Mouse (Mus musculus): ENCODE results near the gene Asb6. TPM values are rescaled to one million over a fixed set of nuclear protein-coding genes. Genes with fewer than 3 reads are reported as not detected.

The Asb6 gene
- polyA plus RNA-seq, 1 experiment from 2014 or later, result 37.8 TPM

GRCm38 (mm10) chr2:30859782-30860181 is 29.6 kb upstream of the Asb6 start:
- no peaks in the 10 kb centered on the region for H3K36me3 ChIP-seq
- H3K27me3 ChIP-seq, result no peaks in the 10 kb centered on the region
- WGBS, result 67% methylated on average over 5 of the region's 5 CpGs
- H3K9me3 ChIP-seq (replicated peaks), result no peaks in the 10 kb centered on the region
- no peak overlapping the region for H3K4me3 ChIP-seq (replicated peaks)
- peak overlapping the region; percentile 55 for H3K27ac ChIP-seq (replicated peaks)
- no peak for ATAC-seq (ENCODE audit: insufficient number of reproducible peaks, low FRiP score, low TSS enrichment, low read depth)
- no peak overlapping the region for H3K4me2 ChIP-seq (replicated peaks)
- H3K9ac ChIP-seq, result no peak overlapping the region
- peaks cover 88% of the 10 kb centered on the region for H3K4me1 ChIP-seq

- H3K9ac ChIP-seq, result no peak overlapping the region
- no peaks in the 10 kb centered on the region for H3K9me3 ChIP-seq (replicated peaks)
- WGBS, result 53% methylated on average over 6 of the region's 6 CpGs
- no peak for ATAC-seq (ENCODE audit: insufficient number of reproducible peaks, low FRiP score, low TSS enrichment, low read depth)
- no peaks in the 10 kb centered on the region for H3K36me3 ChIP-seq
- no peak overlapping the region for H3K4me3 ChIP-seq (replicated peaks)
- H3K4me2 ChIP-seq (replicated peaks), result no peak overlapping the region
- H3K27ac ChIP-seq (replicated peaks), result no peak overlapping the region
- H3K4me1 ChIP-seq, result peaks cover 88% of the 10 kb centered on the region
- no peaks in the 10 kb centered on the region for H3K27me3 ChIP-seq
These were observed 26.9 kb upstream of the Asb6 start for GRCm38 (mm10) chr2:30857076-30857475.

DNA sequence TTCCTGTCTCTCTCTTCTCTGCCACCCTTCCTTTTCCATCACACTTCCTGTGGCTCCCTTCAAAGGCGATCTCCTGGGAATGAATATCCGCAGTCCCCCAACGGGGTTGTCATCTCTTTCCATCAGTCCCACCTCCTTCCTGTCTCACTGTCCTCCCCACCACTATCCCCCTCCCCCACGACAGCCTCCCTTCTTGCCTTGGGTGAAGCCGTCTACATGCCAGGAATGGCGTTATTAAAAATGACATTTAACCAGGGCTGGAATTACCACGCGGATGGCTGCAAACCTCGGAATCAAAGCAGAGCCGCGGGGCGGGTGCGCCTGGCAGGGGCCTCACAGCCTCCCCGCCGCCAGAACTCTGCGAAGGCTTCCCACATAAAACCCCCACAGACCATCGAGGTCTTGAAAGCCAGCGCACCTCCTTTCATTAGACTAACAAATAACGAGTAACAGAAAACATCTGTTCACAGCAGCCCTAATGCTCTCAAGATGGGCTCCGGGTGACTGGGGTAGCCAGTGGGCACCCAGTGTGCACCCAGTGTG is 22.7 kb upstream of the Asb6 start:
- peak overlapping the region; percentile 87 for H3K27ac ChIP-seq (replicated peaks)
- no peaks in the 10 kb centered on the region for H3K27me3 ChIP-seq
- H3K4me3 ChIP-seq (replicated peaks), result no peak overlapping the region
- ATAC-seq (ENCODE audit: insufficient number of reproducible peaks, low FRiP score, low TSS enrichment, low read depth), result peak; percentile 51; the same call in 1 of the 2 replicates
- H3K36me3 ChIP-seq, result no peaks in the 10 kb centered on the region
- peaks cover 88% of the 10 kb centered on the region for H3K4me1 ChIP-seq
- H3K9ac ChIP-seq, result no peak overlapping the region
- H3K4me2 ChIP-seq (replicated peaks), result peak overlapping the region; percentile 25; the same call in 1 of the 2 replicates
- H3K9me3 ChIP-seq (replicated peaks), result no peaks in the 10 kb centered on the region
- WGBS, result 10% methylated on average over 20 of the region's 20 CpGs

DNA sequence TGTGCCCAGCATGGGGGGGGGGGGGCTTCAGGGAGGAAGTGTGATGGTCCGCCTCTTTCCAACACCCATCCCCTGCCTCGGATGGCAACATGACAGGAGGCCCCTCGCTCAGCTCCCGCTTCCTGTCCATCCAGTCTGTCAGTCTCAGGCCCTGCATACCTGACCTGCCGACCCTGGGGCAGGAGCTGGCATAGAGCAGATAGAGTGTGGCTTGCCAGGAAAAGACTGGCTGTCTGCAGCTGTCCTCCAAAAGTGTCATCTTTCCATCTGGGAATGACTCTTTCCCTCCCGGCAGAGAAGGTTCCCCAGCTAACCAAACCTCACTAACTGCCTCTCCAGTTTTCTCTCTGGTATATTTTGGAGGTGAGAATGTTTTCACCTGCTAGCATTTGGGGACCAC is 20.4 kb upstream of the Asb6 start:
- Histone ChIP-seq H3K4me1 (peaks cover 86% of the 10 kb centered on the region), H3K27ac (replicated peaks) (peak overlapping the region; percentile 87), H3K4me3 (replicated peaks) (no peak overlapping the region), H3K27me3 (0 out of 2 replicates have a peak, but pooled peaks cover 2% of the 10 kb centered on the region), H3K9ac (no peak overlapping the region), H3K36me3 (no peaks in the 10 kb centered on the region), H3K4me2 (replicated peaks) (0 out of 2 replicates have a peak overlapping the region, but pooled peaks have one; percentile 3), H3K9me3 (replicated peaks) (no peaks in the 10 kb centered on the region)
- 30% methylated on average over 6 of the region's 6 CpGs for WGBS
- ATAC-seq (ENCODE audit: insufficient number of reproducible peaks, low FRiP score, low TSS enrichment, low read depth), result no peak

- Histone ChIP-seq H3K4me1 (peaks cover 74% of the 10 kb centered on the region), H3K9ac (no peak overlapping the region), H3K9me3 (replicated peaks) (no peaks in the 10 kb centered on the region), H3K27me3 (0 out of 2 replicates have a peak, but pooled peaks cover 2% of the 10 kb centered on the region), H3K4me2 (replicated peaks) (peak overlapping the region; percentile 72; the same call in 1 of the 2 replicates), H3K4me3 (replicated peaks) (no peak overlapping the region), H3K36me3 (no peaks in the 10 kb centered on the region), H3K27ac (replicated peaks) (peak overlapping the region; percentile 55; the same call in 1 of the 2 replicates)
- 24% methylated on average over 8 of the region's 8 CpGs for WGBS
- no peak for ATAC-seq (ENCODE audit: insufficient number of reproducible peaks, low FRiP score, low TSS enrichment, low read depth)
These were observed 18.1 kb upstream of the Asb6 start for GRCm38 (mm10) chr2:30848184-30848583.

DNA sequence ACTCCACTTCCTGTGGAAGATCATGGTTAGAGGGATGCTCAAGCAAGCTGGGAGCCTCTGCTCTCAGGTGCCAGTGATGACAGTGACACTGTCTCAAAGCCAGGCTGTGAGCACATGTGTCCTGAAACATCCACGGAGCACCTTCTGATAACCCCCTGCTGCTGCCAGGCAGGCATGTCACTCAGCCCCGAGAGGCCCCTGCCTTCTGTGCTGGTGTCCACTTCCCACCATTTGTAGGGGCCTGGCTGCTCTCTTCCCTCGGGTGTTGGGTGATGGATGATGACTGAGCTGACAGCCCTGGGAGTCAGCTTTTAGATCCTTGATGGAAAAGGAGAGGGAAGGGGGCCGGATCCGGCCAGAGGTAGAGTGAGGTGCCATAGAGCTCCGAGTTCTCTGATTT is 16.6 kb upstream of the Asb6 start:
- peak overlapping the region; percentile 54; the same call in 1 of the 2 replicates for H3K9ac ChIP-seq
- H3K9me3 ChIP-seq (replicated peaks), result no peaks in the 10 kb centered on the region
- peak overlapping the region; percentile 55; the same call in 1 of the 2 replicates for H3K27ac ChIP-seq (replicated peaks)
- 0 out of 2 replicates have a peak, but pooled peaks cover 2% of the 10 kb centered on the region for H3K27me3 ChIP-seq
- H3K36me3 ChIP-seq, result no peaks in the 10 kb centered on the region
- H3K4me1 ChIP-seq, result peaks cover 67% of the 10 kb centered on the region
- ATAC-seq (ENCODE audit: insufficient number of reproducible peaks, low FRiP score, low TSS enrichment, low read depth), result no peak
- 13% methylated on average over 6 of the region's 6 CpGs for WGBS
- H3K4me2 ChIP-seq (replicated peaks), result peak overlapping the region; percentile 72
- H3K4me3 ChIP-seq (replicated peaks), result peak overlapping the region; percentile 56

GRCm38 (mm10) chr2:30846236-30846635 is 16.1 kb upstream of the Asb6 start:
- no peak for ATAC-seq (ENCODE audit: insufficient number of reproducible peaks, low FRiP score, low TSS enrichment, low read depth)
- no peaks in the 10 kb centered on the region for H3K36me3 ChIP-seq
- H3K27ac ChIP-seq (replicated peaks), result peak overlapping the region; percentile 77
- peak overlapping the region; percentile 56 for H3K4me3 ChIP-seq (replicated peaks)
- H3K4me1 ChIP-seq, result peaks cover 62% of the 10 kb centered on the region
- 0 out of 2 replicates have a peak, but pooled peaks cover 2% of the 10 kb centered on the region for H3K27me3 ChIP-seq
- WGBS, result 34% methylated on average over 8 of the region's 8 CpGs
- H3K4me2 ChIP-seq (replicated peaks), result peak overlapping the region; percentile 72
- H3K9ac ChIP-seq, result peak overlapping the region; percentile 54
- no peaks in the 10 kb centered on the region for H3K9me3 ChIP-seq (replicated peaks)

DNA sequence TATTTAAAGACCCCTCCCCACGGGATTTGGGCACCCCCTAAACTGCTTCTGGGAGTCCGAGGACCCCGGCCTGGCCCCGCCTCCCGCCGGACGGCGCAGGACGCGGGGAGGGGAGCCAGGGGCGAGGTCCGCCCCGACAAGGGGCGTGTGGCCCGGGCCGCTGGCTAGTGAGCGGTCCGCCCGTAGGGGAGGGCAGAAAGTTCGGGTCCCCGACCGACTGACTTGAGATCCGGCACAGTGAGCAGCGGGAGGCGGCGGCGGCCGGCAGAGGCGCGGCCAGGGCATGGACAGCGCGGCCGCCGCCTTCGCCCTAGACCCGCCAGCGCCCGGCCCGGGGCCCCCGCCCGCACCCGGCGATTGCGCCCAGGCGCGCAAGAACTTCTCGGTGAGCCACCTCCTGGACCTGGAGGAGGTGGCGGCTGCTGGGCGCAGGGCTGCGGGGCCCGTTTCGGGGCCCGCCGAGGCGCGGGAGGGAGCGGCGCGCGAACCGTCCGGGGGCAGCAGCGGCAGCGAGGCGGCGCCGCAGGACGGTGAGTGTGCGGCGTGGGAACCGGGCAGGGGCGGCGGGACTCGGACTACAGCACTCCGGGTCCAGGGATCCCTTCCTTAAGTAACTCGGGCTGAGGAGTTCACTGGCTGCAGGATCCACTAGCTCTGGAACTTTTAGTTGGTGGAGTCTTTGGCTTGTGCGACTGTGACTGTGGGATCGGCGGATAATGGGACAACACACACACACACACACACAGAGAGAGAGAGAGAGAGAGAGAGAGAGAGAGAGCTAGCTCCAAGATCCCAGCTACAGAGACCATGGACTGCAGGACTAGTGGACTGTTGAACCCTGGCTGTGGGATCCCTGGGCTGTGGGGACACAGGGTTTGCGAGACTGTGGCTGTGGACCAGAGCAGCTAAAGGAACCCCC is 15.3 kb upstream of the Asb6 start:
- Histone ChIP-seq H3K4me2 (replicated peaks) (peak overlapping the region; percentile 72), H3K36me3 (no peaks in the 10 kb centered on the region), H3K27me3 (0 out of 2 replicates have a peak, but pooled peaks cover 2% of the 10 kb centered on the region), H3K4me3 (replicated peaks) (peak overlapping the region; percentile 56), H3K9ac (peak overlapping the region; percentile 54), H3K4me1 (peaks cover 54% of the 10 kb centered on the region), H3K27ac (replicated peaks) (peak overlapping the region; percentile 77), H3K9me3 (replicated peaks) (no peaks in the 10 kb centered on the region)
- peak; percentile 49; the same call in 1 of the 2 replicates for ATAC-seq (ENCODE audit: insufficient number of reproducible peaks, low FRiP score, low TSS enrichment, low read depth)
- WGBS, result under 1% methylated on average over 79 of the region's 80 CpGs

GRCm38 (mm10) chr2:30842615-30843014 is 12.5 kb upstream of the Asb6 start:
- no peak for ATAC-seq (ENCODE audit: insufficient number of reproducible peaks, low FRiP score, low TSS enrichment, low read depth)
- H3K27ac ChIP-seq (replicated peaks), result 0 out of 2 replicates have a peak overlapping the region, but pooled peaks have one; percentile 17

DNA sequence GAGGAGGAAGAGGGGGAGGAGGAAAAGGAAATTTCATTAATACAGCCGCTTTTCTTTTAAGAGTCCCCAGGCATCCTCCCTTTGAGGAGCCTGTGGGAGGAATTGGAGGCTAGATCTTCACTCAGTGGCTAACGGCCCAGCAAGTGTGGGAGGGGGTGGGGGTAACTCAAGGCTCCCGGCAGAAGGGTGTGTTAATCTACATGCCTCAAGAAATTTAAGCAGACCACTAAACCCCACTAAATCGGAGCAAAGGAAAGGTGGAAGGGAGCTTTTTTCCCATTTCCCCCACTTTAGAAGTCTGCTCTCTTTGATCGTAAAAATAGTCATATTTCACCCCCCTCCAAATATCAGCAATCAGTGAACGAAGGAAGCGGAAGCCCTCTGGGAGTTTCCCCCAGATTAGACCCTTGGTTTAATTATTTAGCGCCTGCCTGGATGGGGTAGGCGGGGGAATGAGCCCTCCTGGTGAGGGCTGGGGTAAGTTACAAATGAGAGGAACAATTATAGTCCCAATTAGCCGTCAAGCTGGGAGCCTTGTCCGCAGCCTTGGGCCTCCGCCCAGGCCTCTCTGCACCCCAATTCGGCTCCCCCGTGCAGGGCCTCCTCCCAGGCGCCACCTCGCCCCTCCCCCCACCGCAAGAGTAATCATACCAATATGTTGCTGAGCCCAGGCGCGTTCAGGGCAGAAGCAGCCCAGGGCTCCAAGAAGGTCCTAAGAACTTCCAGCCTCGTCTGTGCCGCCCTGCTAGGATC is 6.3 kb upstream of the Asb6 start:
- Histone ChIP-seq H3K9me3 (replicated peaks) (no peaks in the 10 kb centered on the region), H3K27me3 (no peaks in the 10 kb centered on the region), H3K36me3 (no peaks in the 10 kb centered on the region), H3K4me2 (replicated peaks) (peak overlapping the region; percentile 36), H3K4me1 (peaks cover 54% of the 10 kb centered on the region), H3K27ac (replicated peaks) (peak overlapping the region; percentile 90), H3K4me3 (replicated peaks) (no peak overlapping the region), H3K9ac (no peak overlapping the region)
- WGBS, result 8% methylated on average over 21 of the region's 21 CpGs
- ATAC-seq (ENCODE audit: insufficient number of reproducible peaks, low FRiP score, low TSS enrichment, low read depth), result peak; percentile 53

More at GRCm38 (mm10) chr2:30842615-30843014, 12.5 kb upstream of the Asb6 start:
- no peak overlapping the region for H3K9ac ChIP-seq
- no peaks in the 10 kb centered on the region for H3K36me3 ChIP-seq
- no peaks in the 10 kb centered on the region for H3K9me3 ChIP-seq (replicated peaks)
- 0 out of 2 replicates have a peak, but pooled peaks cover 2% of the 10 kb centered on the region for H3K27me3 ChIP-seq
- H3K4me3 ChIP-seq (replicated peaks), result no peak overlapping the region
- WGBS, result 40% methylated on average over 10 of the region's 10 CpGs
- peaks cover 32% of the 10 kb centered on the region for H3K4me1 ChIP-seq
- H3K4me2 ChIP-seq (replicated peaks), result no peak overlapping the region

All from embryonic facial prominence, embryonic 15.5 days (tissue).